Mouse (Mus musculus): ENCODE measurements around the gene Cdk1.
A peak's percentile ranks its signal among the peaks of the same experiment; 100 is the strongest.

Gene Cdk1

DNA sequence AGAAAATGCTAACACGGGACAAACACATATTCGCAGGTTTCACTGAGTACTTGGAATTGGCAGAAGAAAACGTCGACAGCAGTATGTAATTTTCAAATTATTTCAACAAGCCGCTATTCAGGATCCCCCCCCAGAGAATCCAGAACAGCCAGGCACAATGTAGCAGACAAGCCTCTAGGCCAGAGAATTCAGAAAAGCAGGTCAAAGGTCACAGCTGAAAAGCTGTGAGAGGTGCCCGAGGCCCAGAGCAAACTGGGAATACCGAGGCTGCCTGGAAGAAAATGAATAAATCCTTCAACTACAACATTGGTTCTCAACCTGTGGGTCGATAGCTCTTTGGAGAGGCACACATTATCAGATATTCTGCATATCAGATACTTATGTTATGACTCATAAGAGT, 4.5 kb downstream of the Cdk1 start:
- no peak for DNase-seq (ENCODE audit: low read depth, low spot score)

DNA sequence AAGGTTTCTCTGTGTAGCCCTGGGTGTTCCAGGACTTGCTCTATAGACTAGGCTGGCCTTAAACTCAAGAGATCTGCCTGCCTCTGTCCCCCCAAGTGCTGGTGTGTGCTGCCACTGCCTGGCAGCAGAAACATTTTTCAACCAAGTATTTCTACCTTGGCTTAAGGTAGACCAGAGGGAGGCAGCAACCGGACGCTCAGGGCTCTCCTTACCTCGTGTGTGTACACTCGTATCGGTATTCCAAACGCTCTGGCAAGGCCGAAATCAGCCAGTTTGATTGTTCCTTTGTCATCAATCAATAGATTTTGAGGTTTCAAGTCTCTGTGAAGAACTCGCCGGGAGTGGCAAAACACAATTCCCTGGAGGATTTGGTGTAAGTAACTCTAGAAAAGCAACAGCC, 10.4 kb downstream of the Cdk1 start:
- no peak for DNase-seq (ENCODE audit: low read depth, low spot score)

DNA sequence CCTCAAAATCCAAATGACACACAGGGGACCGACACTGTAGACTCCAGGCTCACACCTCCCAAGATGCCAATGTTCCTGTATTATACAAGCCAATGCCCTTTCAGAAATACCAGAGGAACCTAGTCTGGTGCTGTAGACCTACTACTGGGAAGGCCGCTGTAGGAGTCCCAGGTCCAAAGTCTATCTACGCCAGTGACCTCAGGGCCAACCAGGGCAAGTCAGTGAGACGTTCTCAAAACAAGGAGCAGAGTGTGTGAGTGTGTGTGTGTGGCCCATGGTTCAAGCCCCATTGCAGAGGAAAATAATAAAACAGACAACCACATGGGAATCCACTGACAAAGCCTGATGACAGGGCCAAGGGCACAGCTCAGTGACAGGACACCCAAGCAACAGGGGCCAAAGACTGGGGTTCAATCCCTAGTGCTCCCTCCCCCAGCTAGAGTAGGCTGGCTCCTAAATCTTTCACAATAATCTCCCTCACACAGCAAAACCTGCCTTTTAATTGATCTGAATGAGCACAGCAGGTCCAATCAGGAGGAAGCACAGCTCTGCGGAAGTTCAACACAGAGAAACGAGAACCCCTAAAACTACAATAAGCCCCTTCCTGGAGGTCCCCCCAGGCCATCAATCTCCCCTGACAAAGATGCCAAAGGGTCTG, 11.0 kb downstream of the Cdk1 start:
- DNase-seq (ENCODE audit: low read depth, low spot score): no peak

DNA sequence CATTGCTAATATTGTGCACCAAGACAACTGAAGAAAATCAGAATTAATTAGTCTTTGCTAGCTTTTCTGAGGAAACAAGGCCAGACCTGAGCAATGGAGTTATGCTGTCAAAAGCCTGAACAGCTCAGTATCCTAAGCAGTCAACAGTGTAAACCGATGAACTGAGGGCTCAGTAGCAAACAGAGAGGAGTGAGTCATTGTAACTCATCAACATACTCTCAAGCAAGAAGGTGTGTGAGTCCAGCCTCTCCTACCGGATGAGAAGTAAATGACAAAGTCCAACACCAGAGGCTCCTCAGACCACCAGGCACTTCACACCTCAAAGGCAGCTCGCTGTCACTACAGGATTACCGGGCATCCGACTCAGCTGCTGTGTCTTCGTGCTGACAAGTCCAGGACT, 12.7 kb downstream of the Cdk1 start:
- DNase-seq (ENCODE audit: low read depth, low spot score): no peak

DNA sequence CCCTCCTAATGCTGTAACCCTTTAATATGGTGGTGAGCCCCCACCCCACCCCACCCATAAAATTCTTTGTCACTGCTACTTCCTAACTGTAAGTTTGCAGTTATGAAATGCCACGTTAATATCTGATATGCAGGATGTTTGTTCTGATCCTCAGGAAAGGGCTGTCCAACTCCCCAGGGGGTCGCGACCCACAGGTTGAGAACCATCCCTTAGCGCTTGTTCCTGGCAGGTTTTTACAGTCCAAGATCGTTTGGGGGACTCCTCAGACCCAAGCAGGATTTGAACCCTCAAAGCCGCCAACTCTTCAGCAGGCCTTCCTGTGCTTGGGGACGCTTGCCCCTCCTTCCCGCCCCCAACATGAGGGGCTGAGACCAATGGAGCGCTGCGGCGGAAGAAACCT, 16.5 kb downstream of the Cdk1 start:
- DNase-seq (ENCODE audit: low read depth, low spot score): no peak

DNA sequence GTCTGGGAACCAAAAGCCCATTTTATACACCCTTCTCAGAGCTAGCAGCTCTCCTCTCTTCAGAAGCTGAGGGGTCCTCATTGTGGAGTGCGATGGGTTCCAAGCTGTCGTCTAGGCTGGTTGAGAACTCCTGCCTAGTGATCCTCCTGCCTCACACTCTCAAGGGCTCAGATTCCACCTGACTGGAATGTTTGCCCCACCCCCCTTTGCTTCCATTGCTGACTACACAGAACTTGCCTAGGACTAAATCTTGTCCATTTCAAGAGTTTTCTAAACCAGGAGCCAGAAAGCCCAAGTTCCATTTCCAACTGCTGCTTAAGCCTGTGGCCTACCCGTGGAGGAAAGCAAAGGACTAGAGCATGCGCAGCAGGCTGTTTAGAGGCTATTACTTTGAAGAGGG, 17.1 kb downstream of the Cdk1 start:
- DNase-seq (ENCODE audit: low read depth, low spot score): no peak

DNA sequence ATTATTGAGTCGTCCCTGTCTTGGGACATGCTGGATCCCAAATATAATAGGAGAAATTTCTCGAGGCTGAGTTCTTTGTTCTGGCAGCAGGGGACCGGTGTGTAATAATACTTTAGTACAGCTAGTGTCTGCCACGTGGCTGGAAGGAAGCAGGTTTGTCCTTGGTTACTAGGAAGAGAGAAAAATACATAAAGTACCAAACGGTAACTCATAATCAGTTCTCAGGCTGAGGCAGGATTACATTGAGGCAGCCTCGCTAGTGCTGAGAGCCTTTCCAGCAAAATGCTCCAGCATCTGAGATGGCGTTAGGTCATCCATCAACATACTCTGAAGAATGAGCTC, 17.6 kb downstream of the Cdk1 start:
- DNase-seq (ENCODE audit: low read depth, low spot score): no peak

DNA sequence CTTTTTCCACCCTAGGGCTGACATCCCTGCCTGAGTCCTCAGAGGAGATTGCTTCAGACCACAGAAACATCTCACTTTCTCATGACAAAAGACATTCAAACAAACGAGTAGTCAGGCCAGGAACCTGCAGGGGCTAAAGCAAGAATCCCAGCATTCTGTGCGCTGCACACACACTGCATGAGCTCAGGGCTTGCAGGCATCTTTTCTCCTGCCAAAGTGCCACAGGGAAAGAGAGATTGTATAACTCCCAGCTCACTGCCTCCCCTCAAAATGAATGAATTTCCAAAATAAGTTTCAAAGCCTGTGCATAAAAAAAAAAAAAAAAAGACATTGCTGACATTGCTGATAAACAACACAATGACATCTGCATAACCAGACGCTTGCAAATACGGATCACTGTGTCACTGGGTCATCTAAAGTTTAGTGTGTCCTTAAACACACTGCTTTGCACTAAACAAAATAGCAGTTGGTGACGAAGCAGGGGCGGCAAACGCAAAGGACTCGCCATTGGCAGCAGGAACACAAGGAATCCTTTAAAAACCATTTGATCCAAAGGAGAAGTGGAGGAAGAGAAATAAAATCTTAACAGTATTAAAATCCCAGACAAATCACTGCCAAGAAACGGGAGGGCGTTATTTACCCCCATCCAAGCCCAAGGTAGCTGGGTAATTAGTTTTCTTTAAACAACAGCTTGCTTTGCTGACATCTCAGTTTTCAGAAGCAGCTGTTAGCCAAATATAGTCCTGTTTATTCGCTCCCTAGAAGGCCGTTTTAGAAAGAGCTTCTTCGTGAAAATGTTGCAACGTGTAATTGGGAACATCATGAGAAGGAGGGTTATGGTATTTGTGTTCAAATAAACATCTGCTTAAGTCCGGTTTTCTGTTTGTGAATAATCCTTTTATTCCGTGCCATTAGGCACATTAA, 18.2 kb downstream of the Cdk1 start:
- no peak for DNase-seq (ENCODE audit: low read depth, low spot score)

DNA sequence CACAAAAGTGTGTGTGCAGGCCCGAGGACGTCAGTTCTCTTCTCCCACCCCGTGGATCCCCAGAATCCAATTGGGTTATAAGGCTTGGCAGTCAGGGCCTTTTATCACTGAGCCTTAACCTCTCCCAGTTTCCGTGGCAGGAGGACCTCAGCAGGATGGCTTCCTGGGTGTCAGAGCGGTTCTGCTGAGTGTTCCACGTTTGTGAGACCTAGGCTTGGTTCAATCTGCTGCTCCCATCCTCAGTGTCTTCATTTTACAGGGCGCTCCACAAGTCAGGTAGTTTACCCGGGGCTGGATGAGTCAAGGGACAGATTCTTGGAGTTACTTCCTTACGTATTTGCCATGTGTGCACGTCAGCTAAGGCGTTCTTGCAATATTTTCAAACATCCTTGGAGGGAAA, 19.5 kb downstream of the Cdk1 start:
- no peak for DNase-seq (ENCODE audit: low read depth, low spot score)

DNA sequence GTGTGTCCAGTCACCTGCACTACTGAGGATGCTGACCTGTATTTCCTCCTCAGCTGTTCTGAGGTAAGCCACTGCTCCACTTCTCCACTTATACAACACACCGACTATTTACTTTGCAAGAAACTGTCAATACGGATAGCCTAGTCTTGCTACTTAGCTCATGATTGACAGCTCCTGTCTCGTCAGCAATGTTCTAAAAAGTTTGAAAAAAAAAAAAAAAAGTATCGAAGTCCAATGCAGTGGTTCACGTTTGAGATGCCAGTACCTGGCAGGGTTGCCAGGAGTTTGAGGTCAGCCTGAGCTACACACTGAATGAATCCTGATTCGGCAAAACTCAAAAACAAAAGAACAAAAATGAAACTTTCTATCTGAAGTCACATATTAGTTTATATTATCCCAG, 21.5 kb downstream of the Cdk1 start:
- no peak for DNase-seq (ENCODE audit: low read depth, low spot score)

DNA sequence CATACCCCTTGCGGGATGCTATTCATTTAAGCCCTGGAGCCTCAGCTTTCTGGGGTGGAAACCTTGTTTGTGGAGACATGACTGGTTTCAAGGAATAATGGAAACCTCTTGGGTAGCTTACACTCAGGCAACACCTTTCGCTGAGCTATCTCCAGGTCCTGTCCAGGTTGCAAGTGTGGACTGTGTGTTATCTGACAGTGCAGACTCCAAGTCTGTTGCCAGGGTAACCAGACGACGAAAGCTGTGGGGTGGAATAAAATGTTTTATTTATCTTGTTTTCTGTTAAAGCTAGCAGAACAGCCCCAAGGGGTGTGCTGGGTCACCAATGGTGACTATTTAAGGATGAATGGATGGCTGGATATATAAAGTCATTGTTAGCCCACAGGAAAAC, 24.1 kb downstream of the Cdk1 start:
- no peak for DNase-seq (ENCODE audit: low read depth, low spot score)

DNA sequence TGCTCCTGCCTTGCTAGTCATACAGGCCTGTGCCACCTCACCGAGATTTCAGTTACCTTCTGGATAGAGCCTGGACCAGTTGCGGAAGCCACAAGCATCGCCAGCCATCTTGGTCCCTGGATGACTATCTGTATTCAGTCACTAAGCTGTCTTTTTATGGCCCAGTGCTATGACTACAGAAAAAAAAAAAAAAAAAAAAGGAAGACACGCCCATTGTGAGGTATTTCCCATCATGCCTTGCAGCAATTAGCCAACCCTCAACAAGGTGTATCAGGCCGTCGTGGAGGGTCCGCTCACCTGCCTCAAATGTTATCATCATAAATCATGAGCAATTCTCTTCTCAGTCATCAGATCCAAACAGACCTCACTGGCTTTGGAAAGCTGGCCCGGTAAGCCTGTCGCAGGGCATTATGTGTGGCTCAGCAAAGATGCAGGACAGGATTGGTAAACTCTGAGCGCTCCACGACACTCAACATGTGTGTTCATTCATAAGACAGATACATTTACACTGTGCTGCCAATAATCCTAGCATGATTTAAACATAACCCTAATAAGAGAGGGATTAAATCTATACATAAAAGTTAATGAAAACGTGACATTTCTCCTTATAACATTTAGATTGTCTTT, 24.6 kb downstream of the Cdk1 start:
- no peak for DNase-seq (ENCODE audit: low read depth, low spot score)

DNA sequence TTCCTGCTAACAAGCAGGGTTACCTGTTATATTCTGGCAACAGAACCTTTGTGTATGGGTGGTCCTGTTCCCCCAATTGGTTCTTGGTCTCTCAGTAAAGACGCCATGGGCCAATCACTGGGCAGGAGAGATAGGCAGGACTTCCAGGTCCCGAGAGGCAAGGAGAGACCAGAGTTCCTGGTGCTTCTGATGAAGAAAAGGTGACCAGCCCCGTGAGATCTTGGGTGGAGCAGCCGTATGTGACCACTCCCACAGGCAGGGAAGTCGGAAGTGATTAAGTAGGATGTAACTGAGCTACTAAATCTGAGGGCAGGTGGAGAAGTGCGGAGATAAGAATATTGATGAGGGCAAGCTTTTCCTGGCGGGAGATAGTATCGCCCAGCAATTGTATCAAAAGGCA, 25.4 kb downstream of the Cdk1 start:
- no peak for DNase-seq (ENCODE audit: low read depth, low spot score)

DNA sequence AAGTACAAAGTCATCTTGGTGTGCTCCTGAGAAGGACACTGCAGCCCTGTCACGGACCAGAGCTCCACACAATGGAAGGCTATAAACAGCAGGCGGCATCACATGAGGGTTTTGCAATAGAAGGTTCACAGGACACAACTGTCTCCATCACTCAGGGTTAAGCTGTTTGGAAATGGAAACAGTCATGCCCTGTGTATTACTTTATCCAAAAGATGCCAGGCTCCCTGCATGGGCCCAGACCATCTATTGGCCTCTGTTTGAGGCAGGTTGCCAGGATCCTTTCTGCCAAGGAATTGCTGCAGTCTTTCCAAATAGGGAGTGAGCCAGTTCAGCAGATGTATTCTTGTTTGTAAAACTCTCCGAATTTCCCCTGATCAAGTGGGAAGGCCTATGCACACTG, 26.3 kb downstream of the Cdk1 start:
- DNase-seq (ENCODE audit: low read depth, low spot score): no peak

DNA sequence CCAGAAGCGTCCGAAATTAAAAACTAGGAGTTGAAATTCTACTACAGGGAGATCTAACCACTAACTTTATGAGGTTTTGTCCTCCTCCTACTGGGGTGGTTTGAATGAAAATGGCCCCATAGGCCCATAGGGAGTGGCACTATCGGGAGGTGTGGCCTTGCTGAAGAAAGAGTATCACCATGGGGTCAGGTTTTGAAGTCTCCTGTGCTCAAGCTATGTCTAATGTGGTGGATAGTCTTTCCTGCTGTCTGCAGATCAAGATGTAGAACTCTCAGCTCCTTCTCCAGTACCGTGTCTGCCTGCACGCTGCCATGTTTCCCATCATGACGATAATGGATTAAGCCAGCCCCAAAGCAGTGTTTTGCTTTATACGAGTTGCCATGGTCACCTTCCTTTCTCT, 27.9 kb downstream of the Cdk1 start:
- DNase-seq (ENCODE audit: low read depth, low spot score): no peak

DNA sequence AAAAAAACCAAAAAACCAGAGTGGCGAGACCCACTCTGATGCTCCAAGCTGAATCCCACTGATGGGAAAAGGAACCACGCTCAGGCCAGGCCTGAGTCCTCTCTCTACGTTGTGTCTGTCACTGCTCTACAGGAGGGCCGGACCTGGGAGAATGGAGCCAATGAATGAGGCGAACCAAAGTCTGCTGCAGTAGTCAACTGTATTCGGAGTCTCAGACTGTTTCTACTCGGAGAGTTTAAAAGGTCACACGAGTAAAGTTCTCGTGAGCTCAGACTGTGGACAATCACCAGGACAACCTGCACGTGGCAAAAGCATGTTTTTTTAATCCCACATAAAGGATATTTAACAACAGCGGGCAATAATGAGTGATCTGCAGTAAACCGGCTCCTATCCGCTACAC, 28.8 kb downstream of the Cdk1 start:
- DNase-seq (ENCODE audit: low read depth, low spot score): no peak

DNA sequence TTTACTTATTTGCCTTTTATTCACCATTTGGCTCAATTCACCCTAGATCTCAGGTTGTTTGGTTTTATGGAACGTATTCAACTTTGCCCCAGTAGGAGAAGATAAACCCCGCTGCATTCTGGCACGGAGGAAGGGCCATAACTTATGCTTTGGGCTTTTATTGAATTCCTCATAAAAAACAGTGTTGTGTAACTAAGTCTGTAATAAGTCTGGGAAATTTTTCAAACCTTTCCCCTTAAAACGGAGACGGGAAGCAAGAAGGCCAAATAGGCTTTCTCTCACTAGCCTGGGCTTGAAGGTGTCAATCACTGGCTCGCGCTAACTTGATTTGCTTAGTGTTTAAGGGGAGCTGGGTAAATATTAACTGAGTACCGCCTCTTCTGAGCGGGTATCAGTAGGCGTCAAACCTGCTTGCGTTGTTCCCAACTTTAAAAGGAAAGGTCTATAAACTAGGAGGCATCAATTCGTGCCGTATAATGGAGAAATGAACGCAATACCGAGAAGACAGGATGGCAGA, 31.2 kb downstream of the Cdk1 start:
- no peak for DNase-seq (ENCODE audit: low read depth, low spot score)

DNA sequence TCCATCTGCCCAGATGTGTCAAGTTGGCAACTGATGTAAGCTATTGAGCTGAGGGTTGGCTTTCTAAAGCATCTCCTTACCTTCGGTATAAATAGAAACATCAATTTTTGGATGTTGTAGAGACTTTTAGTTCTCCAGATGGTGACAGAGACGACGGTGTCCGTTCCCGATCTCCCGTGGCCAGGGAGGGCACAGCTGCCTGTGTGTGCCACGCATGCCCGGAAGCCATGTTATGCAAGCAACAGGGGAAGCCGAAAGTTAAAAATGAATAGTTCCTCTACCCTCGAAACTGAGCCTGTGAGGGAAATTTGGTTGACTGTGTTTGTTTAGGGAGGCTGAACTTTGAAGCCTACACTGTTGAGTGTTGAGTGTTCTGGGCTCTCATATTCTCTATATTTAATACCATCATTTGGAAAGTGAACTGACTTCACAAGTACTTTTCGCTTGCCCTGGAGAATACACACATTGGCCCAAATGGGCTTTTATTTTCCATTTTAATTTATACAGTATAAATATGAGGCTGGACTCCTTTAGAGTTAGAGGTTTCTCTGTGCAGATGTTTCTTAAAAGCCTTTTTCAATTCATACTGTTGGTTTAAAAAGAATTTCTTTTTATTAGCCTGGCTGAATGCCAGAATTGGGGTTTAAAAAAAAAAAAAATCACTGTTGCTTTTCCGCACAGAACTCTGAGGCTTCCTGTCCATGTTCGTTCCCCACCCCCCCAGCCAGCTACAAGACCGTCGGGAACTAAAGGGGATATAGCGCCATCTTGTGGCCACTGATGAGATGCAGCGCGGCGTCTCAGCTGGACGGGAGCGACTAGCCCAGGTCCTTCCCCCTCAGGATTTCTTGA, 31.8 kb downstream of the Cdk1 start:
- DNase-seq (ENCODE audit: low read depth, low spot score): peak; percentile 77

DNA sequence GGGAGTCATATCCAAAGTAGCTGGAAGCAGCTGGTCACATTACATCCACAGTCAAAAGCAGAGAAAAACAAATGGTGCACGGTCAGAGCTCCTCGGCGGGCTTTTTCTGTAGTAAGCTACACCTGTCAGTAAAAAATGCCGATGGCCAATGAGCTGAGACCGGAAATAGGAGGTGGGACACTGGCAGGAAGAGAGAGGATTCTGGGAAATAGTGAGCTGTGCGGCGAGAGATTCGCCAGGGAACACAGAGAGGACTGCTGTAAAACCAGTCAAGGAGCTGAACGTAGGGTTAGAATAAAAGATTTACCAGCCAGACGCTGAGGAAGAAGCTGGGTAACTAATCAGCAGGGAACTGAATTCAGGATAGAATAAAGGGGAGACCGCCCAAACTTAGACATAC, 34.2 kb downstream of the Cdk1 start:
- DNase-seq (ENCODE audit: low read depth, low spot score): no peak

DNA sequence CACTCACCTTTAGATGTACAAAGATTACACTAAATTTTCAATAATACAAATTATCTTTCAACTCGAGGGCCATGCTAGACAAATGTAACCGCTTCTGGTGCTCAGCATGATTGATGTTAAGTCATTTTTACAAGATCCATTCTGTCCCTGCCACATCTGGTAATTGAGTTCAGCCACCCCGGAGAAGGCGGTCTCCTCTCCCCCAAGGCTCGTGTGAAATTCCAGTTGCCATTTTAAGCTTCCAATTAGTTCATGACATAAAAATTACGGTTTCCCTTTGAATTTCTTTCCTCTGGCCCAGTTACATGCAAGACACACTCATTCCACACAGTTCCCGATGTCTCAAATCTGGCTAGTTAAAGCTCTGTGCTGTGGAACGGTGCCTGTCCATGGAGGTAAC, 38.8 kb downstream of the Cdk1 start:
- no peak for DNase-seq (ENCODE audit: low read depth, low spot score)

DNA sequence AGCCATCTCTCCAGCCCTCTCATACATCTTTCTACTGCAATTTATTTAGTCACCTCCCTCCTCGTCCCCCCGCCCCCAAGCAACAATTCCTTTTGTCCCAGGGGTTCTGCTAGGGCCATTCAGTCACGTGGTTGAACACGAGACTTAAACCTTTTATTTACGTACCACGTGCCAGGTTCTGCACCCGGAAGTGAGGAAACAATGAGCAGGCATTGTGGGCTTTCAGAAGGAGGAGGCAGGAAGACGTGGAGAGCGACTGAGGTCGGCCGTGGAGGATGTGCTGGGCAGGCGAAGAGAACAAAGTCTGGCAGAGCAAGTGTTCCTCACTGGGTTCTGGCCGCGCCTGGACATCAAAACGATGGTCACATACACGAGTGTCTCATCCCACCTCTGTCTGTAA, 40.9 kb downstream of the Cdk1 start:
- no peak for DNase-seq (ENCODE audit: low read depth, low spot score)

DNA sequence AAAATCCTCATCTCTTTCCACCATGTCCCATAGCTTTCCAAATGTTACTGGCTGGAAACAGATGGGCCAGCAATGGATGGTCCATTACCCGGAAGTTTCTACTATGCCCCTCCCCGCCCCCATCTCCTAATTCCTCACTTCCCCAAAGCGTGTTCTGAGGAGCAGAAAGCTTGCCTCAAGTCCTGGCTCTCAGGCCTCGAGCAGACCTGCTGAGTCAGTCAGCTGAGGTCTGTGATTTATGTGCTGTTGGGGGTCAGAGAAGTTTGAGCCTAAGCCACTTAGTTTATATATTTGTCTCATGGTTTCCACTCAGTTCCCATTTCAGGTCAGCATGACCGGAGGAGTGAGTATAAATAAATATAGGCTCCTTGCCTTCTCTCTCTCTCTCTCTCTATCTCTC, 43.6 kb downstream of the Cdk1 start:
- DNase-seq (ENCODE audit: low read depth, low spot score): no peak
